Mouse (Mus musculus) forebrain, embryonic 16.5 days (tissue): Measurements from ENCODE around the gene Olfr94. TPM values are rescaled to one million over a fixed set of nuclear protein-coding genes. Genes with fewer than 3 reads are reported as not detected.
"Not testable (repeated sequence)": the region's sequence is repeated elsewhere in the genome, so short reads cannot be mapped to it uniquely, and the experiment has no call there.

Experiments used
- ATAC-seq: fragments of 200-750 bp; cut with Nextera tagmentation; 2 replicates; pipeline ENCODE4 v1.8.0; 2017; ENCODE audit warnings: mild to moderate bottlenecking, moderate library complexity
- H3K27ac ChIP-seq: fragments of 300-500 bp; sonication (generic); 2 replicates; pipeline ENCODE4 v1.5.1; 2014; ENCODE audit warnings: low read length, control low read depth
- H3K27me3 ChIP-seq: fragments of 300-500 bp; sonication (generic); replicated peaks from 2 replicates; pipeline ENCODE4 v1.6.1; 2014; ENCODE audit warnings: low read length; ENCODE audit not compliant: control insufficient read depth, insufficient read depth
- H3K36me3 ChIP-seq: fragments of 300-500 bp; sonication (generic); 2 replicates; pipeline ENCODE4 v1.6.1; 2014; ENCODE audit not compliant: control insufficient read depth, insufficient read depth
- H3K4me1 ChIP-seq: fragments of 300-500 bp; sonication (generic); replicated peaks from 2 replicates; pipeline ENCODE4 v1.6.1; 2014; ENCODE audit warnings: low read length; ENCODE audit not compliant: control insufficient read depth, insufficient read depth
- H3K4me2 ChIP-seq: fragments of 300-500 bp; sonication (generic); 2 replicates; pipeline ENCODE4 v1.6.1; 2014; ENCODE audit warnings: mild to moderate bottlenecking, low read length, control low read depth
- H3K4me3 ChIP-seq: fragments of 300-500 bp; sonication (generic); replicated peaks from 2 replicates; pipeline ENCODE4 v1.5.1; 2014; ENCODE audit warnings: mild to moderate bottlenecking, low read length, control low read depth
- H3K9ac ChIP-seq: fragments of 300-500 bp; sonication (generic); replicated peaks from 2 replicates; pipeline ENCODE4 v1.6.1; 2014; ENCODE audit warnings: low read depth, low read length, control low read depth
- H3K9me3 ChIP-seq: fragments of 300-500 bp; sonication (generic); 2 replicates; pipeline ENCODE4 v1.6.1; 2016; ENCODE audit warnings: low read length; ENCODE audit not compliant: control insufficient read depth
- WGBS: fragments of 180-500 bp; shearing (Covaris S2); extraction: QIAGEN DNeasy Blood & Tissue Kit; methylation state at CpG from one replicate; pipeline ENCODE4 v1.1.7; 2014; 5-methylcytosine and 5-hydroxymethylcytosine counted together
- polyA plus RNA-seq: library from polyadenylated mRNA; unstranded; fragments of >200 nt; fragmentation: Nextera tagmentation; extraction: Ambion mirVana; gene quantifications from 2 replicates; pipeline ENCODE4 v1.2.1, GENCODE M21; 2015

The Olfr94 gene
- not detected in 2 replicates for polyA plus RNA-seq

DNA sequence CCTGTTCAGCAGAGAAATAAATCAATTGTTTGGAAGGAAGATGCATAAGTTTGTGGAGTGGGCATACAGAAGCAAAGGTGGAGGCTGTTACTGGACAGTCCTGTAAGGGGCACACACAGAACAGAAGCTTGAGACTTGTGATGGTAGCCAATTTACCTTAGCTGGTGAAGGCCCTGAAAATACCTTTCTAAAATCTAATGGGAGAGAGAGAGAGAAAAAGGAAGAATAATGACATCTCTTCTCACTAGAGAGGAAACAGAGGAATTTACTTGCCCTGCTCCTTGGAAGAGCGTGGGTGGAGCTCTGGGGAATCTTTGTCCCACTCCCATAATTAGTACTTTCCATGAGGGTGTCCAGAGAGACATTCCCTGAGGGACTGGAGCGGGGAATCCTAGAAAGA lies at the start of gene Olfr94:
Gene Olfr94 (minus strand): TSS at position 101 of the 400 bp plus-strand sequence.
- peaks cover 12% of the 10 kb centered on the region for H3K4me1 ChIP-seq
- WGBS: 75% methylated on average over 2 of the region's 2 CpGs
- H3K27ac ChIP-seq: no peak within 1 kb of the TSS
- no peak within 1 kb of the TSS for H3K4me2 ChIP-seq
- no peak within 1 kb of the TSS for H3K4me3 ChIP-seq
- H3K9ac ChIP-seq: no peak within 1 kb of the TSS
- H3K36me3 ChIP-seq: no peaks in the 10 kb centered on the region
- H3K9me3 ChIP-seq: no peaks in the 10 kb centered on the region
- H3K27me3 ChIP-seq: peaks cover 24% of the 10 kb centered on the region
- no peak for ATAC-seq

- no peak overlapping the region for H3K4me2 ChIP-seq
- WGBS: 14% methylated on average over 1 of the region's 1 CpGs
- no peak for ATAC-seq
These were observed 49.8 kb upstream of the Olfr94 start for GRCm38 (mm10) chr17:37250544-37250943.

GRCm38 (mm10) chr17:37249460-37249859 lies 48.7 kb upstream of the Olfr94 start:
- H3K4me1 ChIP-seq: no peaks in the 10 kb centered on the region
- H3K36me3 ChIP-seq: no peaks in the 10 kb centered on the region
- H3K4me3 ChIP-seq: no peak overlapping the region
- no peak overlapping the region for H3K4me2 ChIP-seq
- no peaks in the 10 kb centered on the region for H3K27me3 ChIP-seq
- no peak for ATAC-seq
- H3K9ac ChIP-seq: no peak overlapping the region
- H3K27ac ChIP-seq: no peak overlapping the region
- H3K9me3 ChIP-seq: no peaks in the 10 kb centered on the region

More at GRCm38 (mm10) chr17:37250544-37250943, 49.8 kb upstream of the Olfr94 start:
- Histone ChIP-seq H3K27ac (no peak overlapping the region), H3K36me3 (no peaks in the 10 kb centered on the region), H3K4me3 (no peak overlapping the region), H3K9ac (no peak overlapping the region), H3K27me3 (no peaks in the 10 kb centered on the region), H3K9me3 (no peaks in the 10 kb centered on the region), H3K4me1 (no peaks in the 10 kb centered on the region)

DNA sequence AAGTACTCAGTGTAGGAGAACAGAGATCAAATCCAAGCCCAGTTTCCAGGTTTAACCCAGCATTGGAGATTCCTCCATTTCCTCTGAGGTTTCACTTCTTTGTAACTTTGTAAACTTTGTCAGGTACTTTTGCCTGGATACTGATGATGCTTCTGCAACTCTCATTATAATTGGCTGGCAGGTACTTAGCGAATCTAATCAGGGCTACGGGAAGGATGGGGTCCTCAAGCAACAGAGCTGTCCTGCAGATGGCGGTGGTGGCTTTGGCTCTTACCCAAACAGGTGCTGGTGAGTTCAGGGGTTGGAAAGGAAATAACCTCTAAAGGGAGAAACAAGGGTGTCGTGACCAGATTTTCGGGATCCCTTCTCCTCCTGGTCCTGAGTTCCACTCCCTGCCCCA lies 45.9 kb upstream of the Olfr94 start:
- no peaks in the 10 kb centered on the region for H3K36me3 ChIP-seq
- H3K4me2 ChIP-seq: no peak overlapping the region
- H3K4me1 ChIP-seq: no peaks in the 10 kb centered on the region
- no peak overlapping the region for H3K27ac ChIP-seq
- H3K9me3 ChIP-seq: no peaks in the 10 kb centered on the region
- no peak overlapping the region for H3K9ac ChIP-seq
- no peaks in the 10 kb centered on the region for H3K27me3 ChIP-seq
- no peak overlapping the region for H3K4me3 ChIP-seq
- ATAC-seq: no peak
- 27% methylated on average over 5 of the region's 5 CpGs for WGBS

DNA sequence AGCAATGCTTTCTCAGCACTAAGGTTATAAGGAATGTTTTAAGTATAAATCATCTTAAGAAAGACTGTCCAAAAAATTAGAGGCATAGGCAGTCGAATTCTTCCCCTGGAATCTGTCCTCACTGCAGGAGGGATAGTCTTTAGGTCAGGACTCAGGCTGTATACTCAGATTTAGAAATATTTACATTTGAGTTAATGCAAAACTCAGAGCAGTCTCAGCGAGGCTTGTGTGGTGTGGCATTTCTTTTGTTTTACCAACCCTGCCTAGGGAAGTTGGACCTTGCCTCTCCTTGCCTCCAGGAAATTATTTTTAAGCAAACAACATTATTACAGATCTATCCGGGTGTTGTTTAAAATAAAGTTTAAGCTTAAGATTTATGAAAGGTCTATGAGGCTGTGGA lies 41.4 kb upstream of the Olfr94 start:
- Histone ChIP-seq H3K27me3 (no peaks in the 10 kb centered on the region), H3K4me3 (no peak overlapping the region), H3K4me1 (no peaks in the 10 kb centered on the region), H3K4me2 (no peak overlapping the region), H3K9ac (no peak overlapping the region), H3K36me3 (no peaks in the 10 kb centered on the region), H3K27ac (no peak overlapping the region), H3K9me3 (no peaks in the 10 kb centered on the region)
- 55% methylated on average over 3 of the region's 3 CpGs for WGBS
- ATAC-seq: no peak

DNA sequence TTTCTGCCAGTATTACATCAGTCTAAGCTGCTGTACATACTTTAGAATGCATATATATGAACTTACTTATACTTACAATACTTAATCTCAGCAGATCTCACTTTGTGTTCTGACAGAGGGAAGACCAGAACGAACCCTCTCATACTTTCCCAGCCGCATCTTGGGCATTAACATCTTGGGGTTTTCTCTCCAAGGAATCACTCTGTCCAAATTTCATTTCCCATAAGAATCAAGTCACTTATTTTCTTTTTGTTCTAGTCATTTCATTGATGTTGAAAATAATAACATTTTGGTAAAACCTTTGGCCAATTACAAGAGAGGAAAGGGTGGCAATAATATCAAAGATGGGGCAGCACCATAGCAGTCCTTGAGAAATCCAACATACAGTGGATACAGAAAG lies 36.4 kb upstream of the Olfr94 start, which contains the start of gene Olfr97:
Gene Olfr97 (minus strand): TSS at position 101 of the 400 bp plus-strand sequence.
- not testable (repeated sequence) for H3K4me2 ChIP-seq, H3K9ac ChIP-seq, H3K9me3 ChIP-seq, H3K27me3 ChIP-seq, H3K27ac ChIP-seq, H3K4me3 ChIP-seq, H3K4me1 ChIP-seq, ATAC-seq, H3K36me3 ChIP-seq
- 95% methylated on average over 2 of the region's 2 CpGs for WGBS

- no peaks in the 10 kb centered on the region for H3K36me3 ChIP-seq
These were observed 21.1 kb upstream of the Olfr94 start for GRCm38 (mm10) chr17:37221879-37222278.

GRCm38 (mm10) chr17:37219846-37220245 lies 19.1 kb upstream of the Olfr94 start, which contains the start of gene Olfr96:
Gene Olfr96, plus strand, starts transcription at chr17:37220146.
- no peak within 1 kb of the TSS for H3K27ac ChIP-seq
- H3K9me3 ChIP-seq: no peaks in the 10 kb centered on the region; the same call in 1 of the 2 replicates
- H3K9ac ChIP-seq: no peak within 1 kb of the TSS
- H3K36me3 ChIP-seq: no peaks in the 10 kb centered on the region
- H3K4me2 ChIP-seq: no peak within 1 kb of the TSS
- H3K27me3 ChIP-seq: no peaks in the 10 kb centered on the region
- no peak within 1 kb of the TSS for H3K4me3 ChIP-seq
- no peak for ATAC-seq
- WGBS: 54% methylated on average over 4 of the region's 4 CpGs
- H3K4me1 ChIP-seq: no peaks in the 10 kb centered on the region

More at GRCm38 (mm10) chr17:37221879-37222278, 21.1 kb upstream of the Olfr94 start:
- Histone ChIP-seq H3K9ac (no peak overlapping the region), H3K27me3 (no peaks in the 10 kb centered on the region), H3K9me3 (no peaks in the 10 kb centered on the region; the same call in 1 of the 2 replicates), H3K27ac (no peak overlapping the region), H3K4me3 (no peak overlapping the region), H3K4me1 (no peaks in the 10 kb centered on the region), H3K4me2 (no peak overlapping the region)
- ATAC-seq: no peak
- 16% methylated on average over 1 of the region's 1 CpGs for WGBS

DNA sequence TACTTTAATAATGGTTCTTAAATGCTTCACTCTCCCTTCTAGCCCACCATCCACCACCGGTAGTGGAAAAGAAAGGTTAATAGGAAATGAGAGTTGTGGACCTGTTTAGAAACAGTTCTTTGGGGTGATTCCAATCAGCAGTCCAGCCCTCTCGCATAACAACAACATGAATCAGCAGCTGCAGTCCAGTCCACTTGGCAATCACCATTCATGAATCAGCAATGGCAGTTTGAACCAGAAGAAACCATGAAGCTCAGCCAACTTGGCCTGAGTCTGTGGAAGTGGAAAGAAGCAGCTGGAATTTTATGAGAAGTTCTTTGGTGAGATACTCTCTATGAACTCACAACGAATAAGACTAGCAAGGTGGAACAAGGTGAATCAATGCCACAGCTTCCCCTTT lies 17.7 kb upstream of the Olfr94 start:
- no peak overlapping the region for H3K27ac ChIP-seq
- 84% methylated on average over 3 of the region's 3 CpGs for WGBS
- H3K9ac ChIP-seq: no peak overlapping the region
- no peaks in the 10 kb centered on the region for H3K4me1 ChIP-seq
- H3K27me3 ChIP-seq: no peaks in the 10 kb centered on the region
- H3K4me2 ChIP-seq: no peak overlapping the region
- H3K36me3 ChIP-seq: no peaks in the 10 kb centered on the region
- no peak for ATAC-seq
- no peak overlapping the region for H3K4me3 ChIP-seq
- H3K9me3 ChIP-seq: no peaks in the 10 kb centered on the region; the same call in 1 of the 2 replicates

DNA sequence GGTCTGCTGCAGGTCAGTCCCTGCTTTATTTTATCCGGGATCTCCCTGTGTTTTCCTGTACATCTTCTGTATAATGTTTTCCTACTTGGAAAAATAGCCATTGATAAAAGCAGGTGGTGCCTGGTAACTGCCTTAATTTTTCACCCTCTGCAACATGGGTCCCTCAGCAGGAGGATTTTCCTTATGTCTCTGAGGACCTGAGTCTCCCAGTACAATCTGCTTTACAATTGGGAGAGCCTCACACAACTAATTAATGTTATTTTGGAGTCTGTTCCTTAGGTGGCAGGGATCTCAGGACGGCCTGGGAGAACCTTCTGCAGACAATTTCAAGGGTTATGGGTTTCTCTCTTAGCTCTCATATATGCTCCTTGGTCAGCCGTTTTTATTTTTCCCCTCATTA lies 12.2 kb upstream of the Olfr94 start, which contains the start of gene Olfr95:
Gene Olfr95 (minus strand): TSS at position 101 of the 400 bp plus-strand sequence.
- no peaks in the 10 kb centered on the region; the same call in 1 of the 2 replicates for H3K27me3 ChIP-seq
- ATAC-seq: no peak
- H3K9me3 ChIP-seq: no peaks in the 10 kb centered on the region; the same call in 1 of the 2 replicates
- H3K4me1 ChIP-seq: peaks cover 5% of the 10 kb centered on the region
- WGBS: 69% methylated on average over 3 of the region's 3 CpGs
- H3K4me3 ChIP-seq: no peak within 1 kb of the TSS
- no peak within 1 kb of the TSS for H3K27ac ChIP-seq
- H3K9ac ChIP-seq: no peak within 1 kb of the TSS
- H3K4me2 ChIP-seq: no peak within 1 kb of the TSS
- no peaks in the 10 kb centered on the region for H3K36me3 ChIP-seq
